Mouse (Mus musculus): ENCODE data around the gene Sparcl1.

DNA sequence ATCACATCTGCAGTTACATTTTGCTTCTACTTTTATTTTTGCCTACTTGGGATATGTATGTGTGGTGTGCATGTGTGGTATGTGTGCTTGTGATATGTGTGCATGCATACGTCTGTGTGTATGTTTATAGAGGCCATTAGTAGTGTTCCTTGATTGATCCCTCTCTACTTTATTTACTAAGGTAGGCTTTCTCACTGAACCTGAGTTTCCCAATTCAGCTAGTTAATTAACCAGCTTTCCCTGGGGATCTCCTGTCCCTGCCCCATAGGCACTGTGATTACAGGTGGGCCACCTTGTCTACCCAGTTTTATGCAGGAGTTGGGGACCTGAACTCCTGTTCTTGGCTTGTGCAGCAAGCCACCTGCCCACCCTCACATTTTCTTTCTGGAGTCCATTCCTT lies 76.8 kb downstream of the Sparcl1 start:
- TF ChIP-seq CTCF (IDR thresholded peaks at IDR 0.05), result no peak
- TF ChIP-seq POLR2A (IDR thresholded peaks at IDR 0.05; ENCODE audit: insufficient read depth, low read depth, low read length), result no peak
